Mouse (Mus musculus) G1E (cell line): ENCODE data around the gene Xkr8. TPM values are rescaled to one million over a fixed set of nuclear protein-coding genes. Genes with fewer than 3 reads are reported as not detected.

ENCODE experiments used
- ATAC-seq: 2 replicates; pipeline ENCODE4 v1.8.0; 2016; ENCODE audit warnings: mild to moderate bottlenecking; ENCODE audit not compliant: insufficient number of reproducible peaks, poor library complexity, low FRiP score, severe bottlenecking; ENCODE audit errors: extremely low read depth
- DNase-seq: peaks from one replicate; pipeline ENCODE4 v3.0.0; 2012; ENCODE audit warnings: low spot score
- H3K27me3 ChIP-seq: 2 replicates; pipeline ENCODE4 v1.6.1; 2012; ENCODE audit warnings: mild to moderate bottlenecking, low read length, inconsistent platforms; ENCODE audit not compliant: insufficient read depth
- H3K36me3 ChIP-seq: replicated peaks from 2 replicates; pipeline ENCODE3; 2012; ENCODE audit warnings: mild to moderate bottlenecking, inconsistent platforms
- H3K4me1 ChIP-seq: 2 replicates; pipeline ENCODE4 v1.6.1; 2012; ENCODE audit warnings: low read depth, low read length, inconsistent platforms, mixed read lengths; ENCODE audit not compliant: insufficient read depth
- H3K4me3 ChIP-seq: 2 replicates; pipeline ENCODE4 v1.5.1; 2012; ENCODE audit warnings: low read depth, mild to moderate bottlenecking, inconsistent platforms, low read length, moderate library complexity, mixed read lengths
- H3K9me3 ChIP-seq: replicated peaks from 2 replicates; pipeline ENCODE4 v1.6.1; 2012; ENCODE audit warnings: inconsistent platforms
- CTCF ChIP-seq: IDR thresholded peaks from 2 replicates; pipeline ENCODE4 v1.5.1; 2012; ENCODE audit warnings: low read depth, low read length, inconsistent platforms, mixed read lengths
- GATA1 ChIP-seq: IDR thresholded peaks from 2 replicates; pipeline ENCODE4 v1.6.1; 2012; ENCODE audit warnings: borderline replicate concordance, low read length, inconsistent platforms, mixed read lengths
- GATA2 ChIP-seq: IDR thresholded peaks from 2 replicates; pipeline ENCODE4 v1.6.1; 2012; ENCODE audit warnings: low read depth, low read length, inconsistent platforms, borderline replicate concordance
- POLR2AphosphoS5 ChIP-seq: IDR thresholded peaks from 2 replicates; pipeline ENCODE4 v1.6.1; 2012; ENCODE audit warnings: low read depth, low read length, inconsistent platforms; ENCODE audit not compliant: insufficient replicate concordance
- TAL1 ChIP-seq: conservative IDR thresholded peaks from 2 replicates; pipeline ENCODE4 v1.6.1; 2012; ENCODE audit warnings: low read depth, low read length, inconsistent platforms, mixed read lengths
- polyA plus RNA-seq: library from polyadenylated mRNA; stranded (reverse); fragments of >175 nt; gene quantifications from 2 replicates; pipeline ENCODE4 v1.2.3, GENCODE M21; 2012
- total RNA-seq, 2 experiments: library from RNA; stranded (forward) in 1 of 2; stranded (reverse) in 1 of 2; fragments of 200-1000 nt in 1 of 2; fragments of >200 nt in 1 of 2; fragmentation: Nextera tagmentation in 1 of 2; gene quantifications; 2 replicates each; pipeline ENCODE4 v1.2.3; 2014 to 2017

Gene Xkr8
- total and polyA plus RNA-seq, 3 experiments = 0.46 to 5.1 (median 0.75) TPM

DNA sequence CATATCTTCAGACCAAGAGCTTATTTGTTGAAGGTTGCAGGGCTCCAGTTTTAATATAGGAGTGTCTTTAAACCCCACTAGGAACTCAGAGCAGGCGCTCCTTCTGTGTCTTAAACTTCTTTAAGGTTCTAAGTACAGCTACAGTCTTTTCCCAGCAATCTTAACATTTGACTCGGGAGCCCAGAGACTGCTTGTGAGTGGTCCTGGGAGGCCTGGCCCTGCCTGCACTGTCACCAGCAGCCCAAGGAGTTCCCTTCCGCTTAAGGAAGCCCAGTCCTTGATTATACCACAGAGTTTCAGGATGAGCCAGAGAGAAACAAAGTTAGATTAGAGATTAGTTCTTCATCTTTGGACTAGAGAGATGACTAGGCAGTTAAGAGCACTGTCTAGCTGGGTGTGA lies 39.0 kb downstream of the Xkr8 start:
- DNase-seq = no peak
- H3K4me1 ChIP-seq = no peaks in the 10 kb centered on the region
- TF ChIP-seq GATA1 (no peak), GATA2 (no peak), TAL1 (no peak), POLR2AphosphoS5 (no peak), CTCF (no peak)
- H3K9me3 ChIP-seq = no peaks in the 10 kb centered on the region
- no peak overlapping the region for H3K4me3 ChIP-seq
- peaks cover 77% of the 10 kb centered on the region for H3K36me3 ChIP-seq
- ATAC-seq = no peak
- H3K27me3 ChIP-seq = no peaks in the 10 kb centered on the region

DNA sequence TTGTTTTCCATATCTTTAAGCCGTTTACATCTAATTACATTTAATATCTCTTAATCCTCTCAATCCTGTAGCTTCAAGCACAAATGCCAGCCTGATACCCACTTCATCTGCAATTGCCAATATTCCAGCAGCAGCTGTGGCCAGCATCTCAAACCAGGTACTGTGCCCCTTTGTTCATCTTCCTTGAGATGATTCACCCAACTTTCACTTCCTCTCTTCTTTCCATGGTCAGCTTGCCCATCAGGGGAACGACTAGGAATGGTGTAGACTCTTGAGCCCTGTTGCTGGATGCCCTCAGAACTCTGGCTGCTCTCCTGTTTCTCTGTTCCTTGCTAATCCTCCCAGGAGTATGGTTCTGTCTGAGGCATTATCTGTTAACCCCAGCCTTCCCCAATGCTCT lies 42.7 kb downstream of the Xkr8 start:
- Histone ChIP-seq H3K4me3 (no peak overlapping the region), H3K36me3 (peaks cover 73% of the 10 kb centered on the region), H3K9me3 (no peaks in the 10 kb centered on the region), H3K27me3 (no peaks in the 10 kb centered on the region), H3K4me1 (no peaks in the 10 kb centered on the region)
- ATAC-seq (no peak), DNase-seq (no peak)
- TF ChIP-seq GATA1 (no peak), CTCF (no peak), GATA2 (no peak), TAL1 (no peak), POLR2AphosphoS5 (no peak)

DNA sequence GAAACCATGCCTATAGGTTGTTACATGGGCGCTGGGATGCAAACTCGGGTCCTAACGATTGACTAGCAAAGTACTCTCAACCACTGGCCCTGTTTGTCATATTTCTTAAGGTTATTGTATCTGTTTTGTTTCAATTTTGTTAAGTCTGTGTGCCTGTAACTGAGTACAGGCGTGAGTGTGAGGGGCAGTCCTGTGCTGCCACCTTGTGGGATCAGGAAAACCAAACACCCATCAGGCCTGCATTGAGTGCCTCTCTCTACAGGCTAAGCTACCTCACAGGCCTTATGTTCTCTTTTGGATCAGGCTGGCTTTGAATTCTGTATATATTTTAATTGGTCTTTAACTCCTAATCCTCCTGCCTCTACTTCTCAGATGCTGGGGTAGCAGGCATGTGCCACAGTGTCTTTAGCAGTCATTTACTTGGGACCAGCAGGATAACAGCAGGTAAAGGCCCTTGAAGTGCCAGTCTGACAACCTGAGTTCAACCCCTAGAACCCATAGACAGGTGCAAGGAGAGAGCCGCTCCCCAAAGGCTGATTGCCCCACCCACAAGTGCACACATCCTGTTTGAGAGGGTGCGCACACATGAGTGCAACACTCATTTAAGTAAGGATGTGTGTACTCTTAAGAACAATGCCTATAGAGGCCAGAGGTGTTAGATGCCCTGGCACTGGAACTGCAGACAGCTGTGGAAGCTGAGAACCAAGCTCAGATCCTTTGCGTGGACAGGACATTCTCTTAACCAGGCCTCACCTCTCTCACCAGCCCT lies 55.4 kb downstream of the Xkr8 start:
- no peak overlapping the region for H3K4me3 ChIP-seq
- H3K4me1 ChIP-seq = peaks cover 13% of the 10 kb centered on the region
- DNase-seq (peak; percentile 5), ATAC-seq (no peak)
- H3K9me3 ChIP-seq = no peaks in the 10 kb centered on the region
- no peaks in the 10 kb centered on the region for H3K27me3 ChIP-seq
- TF ChIP-seq POLR2AphosphoS5 (no peak), CTCF (peak; percentile 40)
- peaks cover 82% of the 10 kb centered on the region for H3K36me3 ChIP-seq

Other genes starting within 250 kb of the Xkr8 start
- gene Sesn2, start 222.0 kb downstream of the Xkr8 start, total RNA-seq (2014; fragmentation: Nextera tagmentation) = 51.6 and 51.8 TPM in 2 replicates
- gene Sesn2, start 222.0 kb downstream of the Xkr8 start, total RNA-seq (2017) = 7.5 and 8.4 TPM in 2 replicates
- gene Sesn2, start 222.0 kb downstream of the Xkr8 start, polyA plus RNA-seq = 38.4 and 41.0 TPM in 2 replicates
- gene Atpif1, start 198.9 kb downstream of the Xkr8 start, total RNA-seq (2014; fragmentation: Nextera tagmentation) = 797 and 914 TPM in 2 replicates
- 868 and 1,005 TPM in 2 replicates for gene Atpif1, start 198.9 kb downstream of the Xkr8 start, total RNA-seq (2017)
- 155 and 240 TPM in 2 replicates for gene Atpif1, start 198.9 kb downstream of the Xkr8 start, polyA plus RNA-seq
- 240 and 275 TPM in 2 replicates for gene Dnajc8, start 197.0 kb downstream of the Xkr8 start, total RNA-seq (2014; fragmentation: Nextera tagmentation)
- gene Dnajc8, start 197.0 kb downstream of the Xkr8 start, total RNA-seq (2017) = 329 and 337 TPM in 2 replicates
- gene Dnajc8, start 197.0 kb downstream of the Xkr8 start, polyA plus RNA-seq = 164 and 213 TPM in 2 replicates
- not detected in 2 replicates for gene Ptafr, start 168.5 kb downstream of the Xkr8 start, total RNA-seq (2014; fragmentation: Nextera tagmentation)
- 2.0 and 2.1 TPM in 2 replicates for gene Ptafr, start 168.5 kb downstream of the Xkr8 start, total RNA-seq (2017)
- 0.02 and 0.03 TPM in 2 replicates for gene Ptafr, start 168.5 kb downstream of the Xkr8 start, polyA plus RNA-seq
- gene Eya3, start 93.6 kb downstream of the Xkr8 start, total RNA-seq (2014; fragmentation: Nextera tagmentation) = 82.6 and 101 TPM in 2 replicates
- gene Eya3, start 93.6 kb downstream of the Xkr8 start, total RNA-seq (2017) = 31.0 and 35.0 TPM in 2 replicates
- gene Eya3, start 93.6 kb downstream of the Xkr8 start, polyA plus RNA-seq = 2.2 and 4.3 TPM in 2 replicates
- not detected in 2 replicates for gene Smpdl3b, start 24.7 kb upstream of the Xkr8 start, total RNA-seq (2014; fragmentation: Nextera tagmentation)
- 0.23 and 0.33 TPM in 2 replicates for gene Smpdl3b, start 24.7 kb upstream of the Xkr8 start, total RNA-seq (2017)
- 0.04 and 0.08 TPM in 2 replicates for gene Smpdl3b, start 24.7 kb upstream of the Xkr8 start, polyA plus RNA-seq
- 48.8 and 56.5 TPM in 2 replicates for gene Rpa2, start 35.8 kb upstream of the Xkr8 start, total RNA-seq (2014; fragmentation: Nextera tagmentation)
- 76.3 and 83.1 TPM in 2 replicates for gene Rpa2, start 35.8 kb upstream of the Xkr8 start, total RNA-seq (2017)
- 109 and 132 TPM in 2 replicates for gene Rpa2, start 35.8 kb upstream of the Xkr8 start, polyA plus RNA-seq
- gene Themis2, start 63.8 kb upstream of the Xkr8 start, total RNA-seq (2014; fragmentation: Nextera tagmentation) = 0.38 TPM in 1 of 2 replicates, not detected in the other
- 0.29 and 0.55 TPM in 2 replicates for gene Themis2, start 63.8 kb upstream of the Xkr8 start, total RNA-seq (2017)
- gene Themis2, start 63.8 kb upstream of the Xkr8 start, polyA plus RNA-seq = 0.16 and 0.32 TPM in 2 replicates
- gene Ppp1r8, start 110.6 kb upstream of the Xkr8 start, total RNA-seq (2014; fragmentation: Nextera tagmentation) = 52.9 and 58.8 TPM in 2 replicates
- gene Ppp1r8, start 110.6 kb upstream of the Xkr8 start, total RNA-seq (2017) = 69.7 and 73.5 TPM in 2 replicates
- 42.8 and 52.6 TPM in 2 replicates for gene Ppp1r8, start 110.6 kb upstream of the Xkr8 start, polyA plus RNA-seq
- gene Stx12, start 152.0 kb upstream of the Xkr8 start, total RNA-seq (2014; fragmentation: Nextera tagmentation) = 34.8 and 36.9 TPM in 2 replicates
- 35.2 and 39.6 TPM in 2 replicates for gene Stx12, start 152.0 kb upstream of the Xkr8 start, total RNA-seq (2017)
- gene Stx12, start 152.0 kb upstream of the Xkr8 start, polyA plus RNA-seq = 6.6 and 6.7 TPM in 2 replicates
- gene Fam76a, start 190.0 kb upstream of the Xkr8 start, total RNA-seq (2014; fragmentation: Nextera tagmentation) = 24.2 and 25.9 TPM in 2 replicates
- gene Fam76a, start 190.0 kb upstream of the Xkr8 start, total RNA-seq (2017) = 28.3 and 39.8 TPM in 2 replicates
- 15.4 and 16.2 TPM in 2 replicates for gene Fam76a, start 190.0 kb upstream of the Xkr8 start, polyA plus RNA-seq
- gene Fgr, start 241.5 kb upstream of the Xkr8 start, total RNA-seq (2014; fragmentation: Nextera tagmentation) = not detected in 2 replicates
- 0.05 TPM in 1 of 2 replicates, not detected in the other for gene Fgr, start 241.5 kb upstream of the Xkr8 start, total RNA-seq (2017)
- not detected in 2 replicates for gene Fgr, start 241.5 kb upstream of the Xkr8 start, polyA plus RNA-seq